28 mouse cellular contexts compared by ENCODE assay signal in genomic region chr15:86329911-86330310, GRCm38 (mm10).
DNase-seq lines count a peak whose midpoint lies in the region; ATAC-seq lines count a peak whose summit lies in the region.
"Had no signal": no experiment of that assay in that cellular context is flagged by ENCODE, and none has a peak within 500 bp of the region (broad histone marks: within the 10 kb centered on the region; RNA-seq: fewer than 3 reads in every experiment).

No protein-coding gene starts in this region.

- no peak overlapping the region for H3K27ac ChIP-seq in embryonic facial prominence, embryonic 14.5 days (replicated peaks; ENCODE audit: low read depth, low read length)
- H3K27ac ChIP-seq in embryonic facial prominence, embryonic 10.5 days (replicated peaks) = no peak overlapping the region
- H3K27ac ChIP-seq in hindbrain, embryonic 12.5 days = peak overlapping the region; percentile 64
- no peak overlapping the region for H3K27ac ChIP-seq in hindbrain, embryonic 16.5 days (ENCODE audit: low read depth, low read length)
- peak overlapping the region; percentile 61; the same call in 1 of the 2 replicates for H3K27ac ChIP-seq in midbrain, embryonic 14.5 days (replicated peaks; ENCODE audit: low read depth, low read length)
- no peak overlapping the region for H3K27ac ChIP-seq in midbrain, embryonic 11.5 days (ENCODE audit: low read depth, low read length)
- peak overlapping the region; percentile 26; the same call in 1 of the 2 replicates for H3K27ac ChIP-seq in midbrain, embryonic 16.5 days (ENCODE audit: low read length)
- no peak overlapping the region for H3K27ac ChIP-seq in heart, embryonic 11.5 days (ENCODE audit: low read depth, low read length)
- H3K27ac ChIP-seq: embryonic facial prominence, embryonic 13.5 days; heart, embryonic 10.5 days; liver, embryonic 15.5 days; stomach, embryonic 15.5 days had no signal

- no peak overlapping the region for H3K4me2 ChIP-seq in embryonic facial prominence, embryonic 14.5 days (ENCODE audit: low read depth, low read length)
- no peak overlapping the region for H3K4me2 ChIP-seq in hindbrain, embryonic 12.5 days (replicated peaks)
- no peak overlapping the region for H3K4me2 ChIP-seq in hindbrain, embryonic 16.5 days (ENCODE audit: low read length)
- H3K4me2 ChIP-seq in midbrain, embryonic 14.5 days (ENCODE audit: low read length) = no peak overlapping the region
- H3K4me2 ChIP-seq in midbrain, embryonic 11.5 days = no peak overlapping the region
- no peak overlapping the region for H3K4me2 ChIP-seq in midbrain, embryonic 16.5 days (ENCODE audit: low read length)
- no peak overlapping the region for H3K4me2 ChIP-seq in heart, embryonic 11.5 days
- H3K4me2 ChIP-seq: embryonic facial prominence, embryonic 13.5 days; liver, embryonic 15.5 days; stomach, embryonic 15.5 days had no signal

- no peaks in the 10 kb centered on the region for H3K27me3 ChIP-seq in embryonic facial prominence, embryonic 14.5 days (replicated peaks; ENCODE audit: control insufficient read depth, insufficient read depth, low read length)
- no peaks in the 10 kb centered on the region for H3K27me3 ChIP-seq in embryonic facial prominence, embryonic 10.5 days (replicated peaks; ENCODE audit: low read depth, poor library complexity, severe bottlenecking)
- no peaks in the 10 kb centered on the region for H3K27me3 ChIP-seq in hindbrain, embryonic 12.5 days
- H3K27me3 ChIP-seq in hindbrain, embryonic 16.5 days (replicated peaks; ENCODE audit: control insufficient read depth, insufficient read depth, low read length) = no peaks in the 10 kb centered on the region
- no peaks in the 10 kb centered on the region for H3K27me3 ChIP-seq in midbrain, embryonic 14.5 days (ENCODE audit: control insufficient read depth, insufficient read depth, low read length)
- H3K27me3 ChIP-seq in midbrain, embryonic 11.5 days (ENCODE audit: control insufficient read depth, insufficient read depth, low read length) = no peaks in the 10 kb centered on the region
- no peaks in the 10 kb centered on the region for H3K27me3 ChIP-seq in midbrain, embryonic 16.5 days (ENCODE audit: control insufficient read depth, insufficient read depth, low read depth, low read length)
- H3K27me3 ChIP-seq in heart, embryonic 11.5 days (ENCODE audit: control insufficient read depth, insufficient read depth, low read length) = no peaks in the 10 kb centered on the region
- H3K27me3 ChIP-seq: embryonic facial prominence, embryonic 13.5 days; liver, embryonic 15.5 days; Patski; stomach, embryonic 15.5 days had no signal

- DNase-seq in embryonic facial prominence, embryonic 14.5 days (ENCODE audit: low spot score) = peak; percentile 14
- DNase-seq in embryonic facial prominence, embryonic 10.5 days (ENCODE audit: low spot score) = no peak
- peak; percentile 47 for DNase-seq in midbrain, embryonic 14.5 days
- DNase-seq in midbrain, embryonic 11.5 days (ENCODE audit: low spot score, missing footprints) = no peak
- DNase-seq: adrenal gland, postnatal 10 days; cerebellum, adult 11 months; cerebellum, adult 9-10 months; embryo, embryonic 11 days; gastrocnemius, postnatal 25 days; heart, adult 11 months; heart, postnatal 36 days; kidney, adult 9 months; layer of hippocampus, postnatal 36 days; liver; lung, postnatal 36 days; right cerebral cortex, postnatal 25 days had no signal

- H3K4me1 ChIP-seq in embryonic facial prominence, embryonic 14.5 days (ENCODE audit: control insufficient read depth, insufficient read depth, low read length) = no peaks in the 10 kb centered on the region
- no peaks in the 10 kb centered on the region for H3K4me1 ChIP-seq in embryonic facial prominence, embryonic 10.5 days
- peaks cover 24% of the 10 kb centered on the region for H3K4me1 ChIP-seq in hindbrain, embryonic 12.5 days
- peaks cover 12% of the 10 kb centered on the region for H3K4me1 ChIP-seq in hindbrain, embryonic 16.5 days (ENCODE audit: control insufficient read depth, insufficient read depth, low read depth, low read length)
- H3K4me1 ChIP-seq in midbrain, embryonic 14.5 days (ENCODE audit: control insufficient read depth, insufficient read depth, low read length) = peaks cover 25% of the 10 kb centered on the region
- no peaks in the 10 kb centered on the region for H3K4me1 ChIP-seq in midbrain, embryonic 11.5 days (ENCODE audit: control insufficient read depth, insufficient read depth, low read length)
- peaks cover 30% of the 10 kb centered on the region for H3K4me1 ChIP-seq in midbrain, embryonic 16.5 days (ENCODE audit: control insufficient read depth, insufficient read depth, low read length)
- no peaks in the 10 kb centered on the region for H3K4me1 ChIP-seq in heart, embryonic 11.5 days (ENCODE audit: control insufficient read depth, insufficient read depth, low read length)
- H3K4me1 ChIP-seq: embryonic facial prominence, embryonic 13.5 days; heart, embryonic 10.5 days; liver, embryonic 15.5 days; stomach, embryonic 15.5 days had no signal

- H3K9me3 ChIP-seq in embryonic facial prominence, embryonic 14.5 days (ENCODE audit: control insufficient read depth, low read length) = no peaks in the 10 kb centered on the region
- H3K9me3 ChIP-seq in embryonic facial prominence, embryonic 10.5 days = no peaks in the 10 kb centered on the region
- H3K9me3 ChIP-seq in hindbrain, embryonic 12.5 days (replicated peaks) = no peaks in the 10 kb centered on the region
- no peaks in the 10 kb centered on the region for H3K9me3 ChIP-seq in hindbrain, embryonic 16.5 days (ENCODE audit: control insufficient read depth, low read length)
- no peaks in the 10 kb centered on the region for H3K9me3 ChIP-seq in midbrain, embryonic 14.5 days (ENCODE audit: control insufficient read depth, low read length)
- H3K9me3 ChIP-seq in midbrain, embryonic 11.5 days (ENCODE audit: control insufficient read depth, low read length) = no peaks in the 10 kb centered on the region
- no peaks in the 10 kb centered on the region for H3K9me3 ChIP-seq in midbrain, embryonic 16.5 days (replicated peaks; ENCODE audit: control insufficient read depth, low read length, poor library complexity, severe bottlenecking)
- no peaks in the 10 kb centered on the region for H3K9me3 ChIP-seq in heart, embryonic 11.5 days (replicated peaks; ENCODE audit: control insufficient read depth, low read length)
- H3K9me3 ChIP-seq: embryonic facial prominence, embryonic 13.5 days; G1E; heart, embryonic 10.5 days; liver, embryonic 15.5 days; stomach, embryonic 15.5 days had no signal

- no peak overlapping the region for H3K4me3 ChIP-seq in embryonic facial prominence, embryonic 14.5 days (ENCODE audit: low read depth, low read length)
- no peak overlapping the region for H3K4me3 ChIP-seq in embryonic facial prominence, embryonic 10.5 days
- no peak overlapping the region for H3K4me3 ChIP-seq in hindbrain, embryonic 12.5 days
- no peak overlapping the region for H3K4me3 ChIP-seq in hindbrain, embryonic 16.5 days (ENCODE audit: low read length)
- H3K4me3 ChIP-seq in midbrain, embryonic 14.5 days (replicated peaks; ENCODE audit: low read depth, low read length) = no peak overlapping the region
- no peak overlapping the region for H3K4me3 ChIP-seq in midbrain, embryonic 11.5 days (ENCODE audit: low read depth, low read length)
- H3K4me3 ChIP-seq in midbrain, embryonic 16.5 days (ENCODE audit: low read depth, low read length) = no peak overlapping the region
- no peak overlapping the region for H3K4me3 ChIP-seq in heart, embryonic 11.5 days (ENCODE audit: low read depth, low read length)
- H3K4me3 ChIP-seq: embryonic facial prominence, embryonic 13.5 days; erythroblast, embryonic 14.5 days; heart, embryonic 10.5 days; liver, embryonic 15.5 days; stomach, embryonic 15.5 days had no signal

- no peaks in the 10 kb centered on the region for H3K36me3 ChIP-seq in embryonic facial prominence, embryonic 14.5 days (ENCODE audit: control insufficient read depth, insufficient read depth, low read length)
- no peaks in the 10 kb centered on the region for H3K36me3 ChIP-seq in embryonic facial prominence, embryonic 10.5 days (replicated peaks)
- H3K36me3 ChIP-seq in hindbrain, embryonic 12.5 days = no peaks in the 10 kb centered on the region
- H3K36me3 ChIP-seq in hindbrain, embryonic 16.5 days (ENCODE audit: control insufficient read depth, insufficient read depth, low read length) = no peaks in the 10 kb centered on the region
- no peaks in the 10 kb centered on the region for H3K36me3 ChIP-seq in midbrain, embryonic 14.5 days (ENCODE audit: control insufficient read depth, insufficient read depth, low read length)
- H3K36me3 ChIP-seq in midbrain, embryonic 11.5 days (ENCODE audit: control insufficient read depth, insufficient read depth, low read length) = no peaks in the 10 kb centered on the region
- H3K36me3 ChIP-seq in midbrain, embryonic 16.5 days (ENCODE audit: control insufficient read depth, insufficient read depth, low read length) = no peaks in the 10 kb centered on the region
- no peaks in the 10 kb centered on the region for H3K36me3 ChIP-seq in heart, embryonic 11.5 days (ENCODE audit: control insufficient read depth, insufficient read depth, low read length)
- H3K36me3 ChIP-seq: embryonic facial prominence, embryonic 13.5 days; heart, embryonic 10.5 days; liver, embryonic 15.5 days; stomach, embryonic 15.5 days had no signal

- ATAC-seq in embryonic facial prominence, embryonic 14.5 days (ENCODE audit: low read depth) = no peak
- ATAC-seq in hindbrain, embryonic 12.5 days (ENCODE audit: low FRiP score) = 0 out of 2 replicates have a peak, but pooled peaks have one; percentile 20
- ATAC-seq in hindbrain, embryonic 16.5 days = no peak
- no peak for ATAC-seq in midbrain, embryonic 14.5 days (ENCODE audit: low FRiP score, low TSS enrichment)
- ATAC-seq in midbrain, embryonic 11.5 days (ENCODE audit: low FRiP score) = no peak
- ATAC-seq in midbrain, embryonic 16.5 days = no peak
- ATAC-seq in heart, embryonic 11.5 days (replicated peaks; ENCODE audit: insufficient number of reproducible peaks, low FRiP score, low TSS enrichment) = no peak
- ATAC-seq: intestine, postnatal 0 days; Patski had no signal

- WGBS in embryonic facial prominence, embryonic 14.5 days = 65% methylated on average over 7 of the region's 7 CpGs
- WGBS in embryonic facial prominence, embryonic 10.5 days = 87% methylated on average over 7 of the region's 7 CpGs
- WGBS in hindbrain, embryonic 12.5 days = 64% methylated on average over 7 of the region's 7 CpGs
- WGBS in hindbrain, embryonic 16.5 days = 45% methylated on average over 7 of the region's 7 CpGs
- whole genome bisulfite sequencing in midbrain, embryonic 14.5 days = 36% methylated on average over 7 of the region's 7 CpGs
- WGBS in midbrain, embryonic 11.5 days = 78% methylated on average over 7 of the region's 7 CpGs
- WGBS in midbrain, embryonic 16.5 days = 45% methylated on average over 7 of the region's 7 CpGs
- 85% methylated on average over 7 of the region's 7 CpGs for WGBS in heart, embryonic 11.5 days (ENCODE audit: insufficient replicate concordance)

- H3K9ac ChIP-seq in embryonic facial prominence, embryonic 14.5 days (ENCODE audit: low read depth, low read length) = no peak overlapping the region
- no peak overlapping the region for H3K9ac ChIP-seq in hindbrain, embryonic 12.5 days
- no peak overlapping the region for H3K9ac ChIP-seq in hindbrain, embryonic 16.5 days (ENCODE audit: low read depth, low read length)
- no peak overlapping the region for H3K9ac ChIP-seq in midbrain, embryonic 14.5 days (replicated peaks; ENCODE audit: low read length)
- H3K9ac ChIP-seq in midbrain, embryonic 11.5 days (ENCODE audit: low read length) = no peak overlapping the region
- H3K9ac ChIP-seq in midbrain, embryonic 16.5 days (ENCODE audit: low read depth, low read length) = no peak overlapping the region
- H3K9ac ChIP-seq in heart, embryonic 11.5 days (ENCODE audit: low read depth, low read length) = no peak overlapping the region
- H3K9ac ChIP-seq: embryonic facial prominence, embryonic 13.5 days; liver, embryonic 15.5 days; stomach, embryonic 15.5 days had no signal

Comparison
In these comparisons a context has a peak if more than half of its experiments do, and no peak if none do; other contexts are left out.
1. DNase-seq: peak in embryonic facial prominence, embryonic 14.5 days (single experiment) and midbrain, embryonic 14.5 days (single experiment); none in embryonic facial prominence, embryonic 10.5 days (single experiment) and midbrain, embryonic 11.5 days (single experiment).
2. H3K27ac ChIP-seq: peak in hindbrain, embryonic 12.5 days (single experiment), midbrain, embryonic 14.5 days (single experiment) and midbrain, embryonic 16.5 days (single experiment); none in embryonic facial prominence, embryonic 14.5 days (single experiment), embryonic facial prominence, embryonic 10.5 days (single experiment), hindbrain, embryonic 16.5 days (single experiment), midbrain, embryonic 11.5 days (single experiment) and heart, embryonic 11.5 days (single experiment).